Mouse (Mus musculus) small intestine, adult 2 months (tissue): ENCODE data around the gene Rpl3l.

Source experiments
- CTCF ChIP-seq: fragments of 200-500 bp; IDR thresholded peaks from 2 replicates; pipeline ENCODE4 v1.5.1; 2012; ENCODE audit warnings: low read depth, mild to moderate bottlenecking, control low read depth, inconsistent platforms, low read length, moderate library complexity, mixed read lengths; ENCODE audit not compliant: insufficient replicate concordance, insufficient read length; ENCODE audit errors: extremely low read depth
- POLR2A ChIP-seq: fragments of 200-500 bp; IDR thresholded peaks from 2 replicates; pipeline ENCODE4 v1.6.1; 2012; ENCODE audit warnings: low read depth, mild to moderate bottlenecking, control low read depth, inconsistent platforms, low read length, moderate library complexity

- no peak for TF ChIP-seq CTCF
- no peak for TF ChIP-seq POLR2A
Observed at GRCm38 (mm10) chr17:24707801-24708425, 19.7 kb upstream of the Rpl3l start.
